ENCODE assay signal across 9 mouse cellular contexts in genomic region chr5:112286984-112287641, GRCm38 (mm10). TPM values are rescaled to one million over a fixed set of nuclear protein-coding genes. Genes with fewer than 3 reads are reported as not detected.
DNase-seq lines count a peak whose midpoint lies in the region; ATAC-seq lines count a peak whose summit lies in the region.
"Had no signal": no experiment of that assay in that cellular context is flagged by ENCODE, and none has a peak within 500 bp of the region (broad histone marks: within the 10 kb centered on the region; RNA-seq: fewer than 3 reads in every experiment).

No protein-coding gene starts in this region.

- intact Hi-C loops in heart, postnatal 10 days (cut with DNase I): no loop called here

- DNase-seq in heart, postnatal 10 days: no peak
- peak; percentile 89 for DNase-seq in MEL-GATA-1-ER (ENCODE audit: extremely low read depth, low read depth)
- no peak for DNase-seq in liver, embryonic 11.5 days (ENCODE audit: low spot score)
- DNase-seq in testis, postnatal 10 days (ENCODE audit: low spot score): no peak
- no peak for DNase-seq in ovary, postnatal 36 days (ENCODE audit: low spot score)
- no peak for DNase-seq in cerebellum, adult 18-20 months

- H3K36me3 ChIP-seq in heart, embryonic 15.5 days: no peaks in the 10 kb centered on the region
- H3K36me3 ChIP-seq in liver, embryonic 11.5 days (ENCODE audit: control insufficient read depth, insufficient read depth, low read length): no peaks in the 10 kb centered on the region; the same call in 1 of the 2 replicates
- no peaks in the 10 kb centered on the region for H3K36me3 ChIP-seq in stomach, embryonic 16.5 days (ENCODE audit: control insufficient read depth, insufficient read depth, low read length)
- H3K36me3 ChIP-seq: embryonic facial prominence, embryonic 15.5 days had no signal

- H3K27me3 ChIP-seq in heart, embryonic 15.5 days: no peaks in the 10 kb centered on the region
- H3K27me3 ChIP-seq in liver, embryonic 11.5 days (replicated peaks; ENCODE audit: control insufficient read depth, insufficient read depth, low read length): no peaks in the 10 kb centered on the region
- no peaks in the 10 kb centered on the region for H3K27me3 ChIP-seq in stomach, embryonic 16.5 days (ENCODE audit: control insufficient read depth, insufficient read depth, low read length)
- H3K27me3 ChIP-seq: embryonic facial prominence, embryonic 15.5 days had no signal

- H3K4me2 ChIP-seq in heart, embryonic 15.5 days: no peak overlapping the region
- peak overlapping the region; percentile 4 for H3K4me2 ChIP-seq in liver, embryonic 11.5 days
- H3K4me2 ChIP-seq in stomach, embryonic 16.5 days (ENCODE audit: low read depth, low read length): no peak overlapping the region
- H3K4me2 ChIP-seq: embryonic facial prominence, embryonic 15.5 days had no signal

- no peak overlapping the region for H3K9ac ChIP-seq in heart, embryonic 15.5 days
- H3K9ac ChIP-seq in liver, embryonic 11.5 days (ENCODE audit: low read depth, low read length): peak overlapping the region; percentile 26
- no peak overlapping the region for H3K9ac ChIP-seq in stomach, embryonic 16.5 days (ENCODE audit: low read length)
- H3K9ac ChIP-seq: embryonic facial prominence, embryonic 15.5 days had no signal

- peaks cover 77% of the 10 kb centered on the region for H3K4me1 ChIP-seq in heart, embryonic 15.5 days (replicated peaks)
- peaks cover 60% of the 10 kb centered on the region for H3K4me1 ChIP-seq in liver, embryonic 11.5 days (replicated peaks; ENCODE audit: control insufficient read depth, insufficient read depth, low read length)
- peaks cover 31% of the 10 kb centered on the region for H3K4me1 ChIP-seq in stomach, embryonic 16.5 days (ENCODE audit: control insufficient read depth, insufficient read depth, low read length)

- H3K4me3 ChIP-seq in heart, embryonic 15.5 days: no peak overlapping the region
- H3K4me3 ChIP-seq in liver, embryonic 11.5 days (ENCODE audit: low read depth, low read length): no peak overlapping the region
- H3K4me3 ChIP-seq in stomach, embryonic 16.5 days (replicated peaks; ENCODE audit: low read length): no peak overlapping the region
- H3K4me3 ChIP-seq: embryonic facial prominence, embryonic 15.5 days had no signal

- no peaks in the 10 kb centered on the region for H3K9me3 ChIP-seq in heart, embryonic 15.5 days (replicated peaks)
- no peaks in the 10 kb centered on the region for H3K9me3 ChIP-seq in liver, embryonic 11.5 days (ENCODE audit: control insufficient read depth, low read length)
- H3K9me3 ChIP-seq in stomach, embryonic 16.5 days (replicated peaks; ENCODE audit: control insufficient read depth, low read length): no peaks in the 10 kb centered on the region
- H3K9me3 ChIP-seq: embryonic facial prominence, embryonic 15.5 days had no signal

- WGBS in heart, embryonic 15.5 days: 59% methylated on average over 11 of the region's 11 CpGs
- 36% methylated on average over 11 of the region's 11 CpGs for WGBS in liver, embryonic 11.5 days
- WGBS in stomach, embryonic 16.5 days: 64% methylated on average over 11 of the region's 11 CpGs

- H3K27ac ChIP-seq in heart, embryonic 15.5 days: peak overlapping the region; percentile 16; the same call in 1 of the 2 replicates
- peak overlapping the region; percentile 51; the same call in 1 of the 2 replicates for H3K27ac ChIP-seq in liver, embryonic 11.5 days (ENCODE audit: low read depth, low read length)
- H3K27ac ChIP-seq in stomach, embryonic 16.5 days (ENCODE audit: low read length): peak overlapping the region; percentile 38; the same call in 1 of the 2 replicates
- H3K27ac ChIP-seq: embryonic facial prominence, embryonic 15.5 days had no signal

- ATAC-seq in heart, embryonic 15.5 days (replicated peaks; ENCODE audit: insufficient number of reproducible peaks, insufficient read depth, low FRiP score, low read depth): no peak
- ATAC-seq in liver, embryonic 11.5 days (replicated peaks; ENCODE audit: low FRiP score): no peak
- ATAC-seq in stomach, embryonic 16.5 days (ENCODE audit: insufficient read depth, low FRiP score): no peak

RNA-seq across cellular contexts. Expression of gene Tpst2, which starts 10.6 kb away (rescaled TPM):
- polyA plus RNA-seq in heart, embryonic 15.5 days (2015; fragmentation: Nextera tagmentation; extraction: Ambion mirVana): 38.5 and 47.8 TPM in 2 replicates
- 10 to 100 TPM; 48.3 to 61.0 TPM for total RNA-seq in heart, postnatal 10 days (2021)
- polyA plus RNA-seq in liver, embryonic 11.5 days (2014; fragmentation: Nextera tagmentation; extraction: Ambion mirVana): 66.0 and 66.7 TPM in 2 replicates
- 40.0 and 43.0 TPM in 2 replicates for polyA plus RNA-seq in stomach, embryonic 16.5 days (2015; fragmentation: Nextera tagmentation; extraction: Ambion mirVana)

RNA-seq across cellular contexts. Expression of gene Crybb1, which starts 31.5 kb away (rescaled TPM):
- 1.6 and 2.1 TPM in 2 replicates for polyA plus RNA-seq in heart, embryonic 15.5 days (2015; fragmentation: Nextera tagmentation; extraction: Ambion mirVana)
- under 1 TPM; 0.35 to 0.81 TPM for total RNA-seq in heart, postnatal 10 days (2021)
- polyA plus RNA-seq in liver, embryonic 11.5 days (2014; fragmentation: Nextera tagmentation; extraction: Ambion mirVana): 0.31 and 0.45 TPM in 2 replicates
- polyA plus RNA-seq in stomach, embryonic 16.5 days (2015; fragmentation: Nextera tagmentation; extraction: Ambion mirVana): 4.0 and 4.1 TPM in 2 replicates

RNA-seq across cellular contexts. Expression of gene Cryba4, which starts 34.8 kb away (rescaled TPM):
- polyA plus RNA-seq in heart, embryonic 15.5 days (2015; fragmentation: Nextera tagmentation; extraction: Ambion mirVana): 1.2 and 1.4 TPM in 2 replicates
- 1 to 10 TPM; 3.1 to 3.2 TPM for total RNA-seq in heart, postnatal 10 days (2021)
- 0.84 and 1.3 TPM in 2 replicates for polyA plus RNA-seq in liver, embryonic 11.5 days (2014; fragmentation: Nextera tagmentation; extraction: Ambion mirVana)
- polyA plus RNA-seq in stomach, embryonic 16.5 days (2015; fragmentation: Nextera tagmentation; extraction: Ambion mirVana): 1.6 and 1.9 TPM in 2 replicates

RNA-seq across cellular contexts. Expression of gene Tfip11, which starts 39.0 kb away (rescaled TPM):
- polyA plus RNA-seq in heart, embryonic 15.5 days (2015; fragmentation: Nextera tagmentation; extraction: Ambion mirVana): 15.2 and 19.6 TPM in 2 replicates
- total RNA-seq in heart, postnatal 10 days (2021): 10 to 100 TPM; 19.2 to 22.0 TPM
- polyA plus RNA-seq in liver, embryonic 11.5 days (2014; fragmentation: Nextera tagmentation; extraction: Ambion mirVana): 24.5 and 30.5 TPM in 2 replicates
- 27.6 and 28.0 TPM in 2 replicates for polyA plus RNA-seq in stomach, embryonic 16.5 days (2015; fragmentation: Nextera tagmentation; extraction: Ambion mirVana)

RNA-seq across cellular contexts. Expression of gene Srrd, which starts 55.7 kb away (rescaled TPM):
- 20.7 and 28.8 TPM in 2 replicates for polyA plus RNA-seq in heart, embryonic 15.5 days (2015; fragmentation: Nextera tagmentation; extraction: Ambion mirVana)
- 10 to 100 TPM; 10.2 to 12.5 TPM for total RNA-seq in heart, postnatal 10 days (2021)
- 35.3 and 36.5 TPM in 2 replicates for polyA plus RNA-seq in liver, embryonic 11.5 days (2014; fragmentation: Nextera tagmentation; extraction: Ambion mirVana)
- polyA plus RNA-seq in stomach, embryonic 16.5 days (2015; fragmentation: Nextera tagmentation; extraction: Ambion mirVana): 30.2 and 30.8 TPM in 2 replicates
